Mouse (Mus musculus) midbrain, embryonic 14.5 days (tissue): ENCODE measurements at regions not wholly inside any gene's neighbourhood (a gene's known extent, or its start where the extent isn't known, plus 50 kb on each side); places are given as distances from the start of the nearest gene placed in this dataset.
"Not testable (repeated sequence)": the region's sequence is repeated elsewhere in the genome, so short reads cannot be mapped to it uniquely, and the experiment has no call there.

Experiments used
- ATAC-seq: fragments of 200-750 bp; cut with Nextera tagmentation; 2 replicates; pipeline ENCODE4 v1.8.0; 2017; ENCODE audit warnings: moderate number of reproducible peaks, moderate library complexity; ENCODE audit not compliant: low FRiP score, low TSS enrichment
- DNase-seq: peaks from one replicate; pipeline ENCODE4 v3.0.0-alpha.2; 2015
- H3K27ac ChIP-seq: fragments of 300-500 bp; sonication (generic); replicated peaks from 2 replicates; pipeline ENCODE4 v1.5.1; 2014; ENCODE audit warnings: mild to moderate bottlenecking, low read depth, low read length, moderate library complexity
- H3K27me3 ChIP-seq: fragments of 300-500 bp; sonication (generic); 2 replicates; pipeline ENCODE4 v1.6.1; 2014; ENCODE audit warnings: low read length, control low read depth, mixed read lengths; ENCODE audit not compliant: control insufficient read depth, insufficient read depth
- H3K36me3 ChIP-seq: fragments of 300-500 bp; sonication (generic); 2 replicates; pipeline ENCODE4 v1.6.1; 2014; ENCODE audit warnings: low read length, control low read depth; ENCODE audit not compliant: control insufficient read depth, insufficient read depth
- H3K4me1 ChIP-seq: fragments of 300-500 bp; sonication (generic); 2 replicates; pipeline ENCODE4 v1.6.1; 2014; ENCODE audit warnings: mild to moderate bottlenecking, antibody characterized with exemption, low read length, control low read depth; ENCODE audit not compliant: control insufficient read depth, insufficient read depth
- H3K4me2 ChIP-seq: fragments of 300-500 bp; sonication (generic); 2 replicates; pipeline ENCODE4 v1.6.1; 2014; ENCODE audit warnings: mild to moderate bottlenecking, low read length, moderate library complexity
- H3K4me3 ChIP-seq: fragments of 300-500 bp; sonication (generic); replicated peaks from 2 replicates; pipeline ENCODE4 v1.5.1; 2014; ENCODE audit warnings: low read depth, low read length
- H3K9ac ChIP-seq: fragments of 300-500 bp; sonication (generic); replicated peaks from 2 replicates; pipeline ENCODE4 v1.6.1; 2014; ENCODE audit warnings: mild to moderate bottlenecking, low read length, moderate library complexity
- H3K9me3 ChIP-seq: fragments of 300-500 bp; sonication (generic); 2 replicates; pipeline ENCODE4 v1.6.1; 2016; ENCODE audit warnings: low read length, control low read depth, mixed read lengths; ENCODE audit not compliant: control insufficient read depth
- WGBS: fragments of 180-500 bp; shearing (Covaris S2); extraction: QIAGEN DNeasy Blood & Tissue Kit; methylation state at CpG from one replicate; pipeline ENCODE4 v1.1.7; 2014; 5-methylcytosine and 5-hydroxymethylcytosine counted together

DNA sequence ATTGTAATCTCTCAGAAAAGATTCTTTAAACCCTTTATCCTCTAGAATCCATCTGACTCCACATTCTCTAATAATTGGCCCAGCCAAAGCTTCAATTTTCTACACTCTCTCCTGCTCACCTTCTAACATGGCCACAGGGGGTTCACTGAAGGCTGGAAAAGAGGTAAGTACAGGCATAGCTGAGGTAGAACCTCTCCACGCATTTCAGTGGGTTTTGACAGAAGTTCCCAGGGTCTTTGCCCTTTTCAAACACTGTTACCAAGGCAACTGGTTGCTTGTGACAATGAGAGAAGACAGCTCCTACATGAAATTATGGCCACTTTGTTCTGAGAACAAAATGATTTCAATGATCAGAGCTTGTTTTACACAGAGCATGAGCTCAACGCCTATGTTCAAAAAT lies 231.2 kb downstream of the Htr7 start:
- WGBS, result 49% methylated on average over 2 of the region's 2 CpGs
- Histone ChIP-seq H3K4me1 (no peaks in the 10 kb centered on the region), H3K36me3 (no peaks in the 10 kb centered on the region), H3K9me3 (no peaks in the 10 kb centered on the region), H3K27me3 (no peaks in the 10 kb centered on the region), H3K9ac (no peak overlapping the region), H3K4me2 (no peak overlapping the region), H3K27ac (no peak overlapping the region), H3K4me3 (no peak overlapping the region)
- no peak for DNase-seq
- ATAC-seq, result no peak

DNA sequence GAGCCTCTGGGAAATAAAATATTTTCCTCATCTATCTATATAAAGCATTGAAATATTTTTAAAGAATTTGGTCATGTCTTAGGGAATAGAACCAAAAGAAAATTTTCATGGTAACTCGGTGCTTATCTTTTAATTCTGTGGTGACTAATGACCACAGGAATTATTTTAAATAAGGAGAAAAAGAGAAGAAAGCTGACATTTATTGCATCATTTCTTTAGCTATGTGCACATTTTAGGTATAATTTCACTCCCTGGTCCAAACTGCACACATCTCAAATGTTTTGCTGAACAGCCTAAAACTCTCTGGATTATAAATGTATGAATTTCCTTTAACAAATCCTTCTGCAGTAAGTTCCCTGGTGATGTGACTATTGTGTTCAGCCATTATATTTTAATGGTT lies 237.7 kb downstream of the Htr7 start:
- no peak overlapping the region for H3K27ac ChIP-seq
- H3K9ac ChIP-seq, result no peak overlapping the region
- ATAC-seq, result no peak
- H3K4me1 ChIP-seq, result no peaks in the 10 kb centered on the region
- H3K9me3 ChIP-seq, result no peaks in the 10 kb centered on the region
- H3K4me2 ChIP-seq, result no peak overlapping the region
- DNase-seq, result no peak
- H3K27me3 ChIP-seq, result no peaks in the 10 kb centered on the region
- 93% methylated on average over 1 of the region's 1 CpGs for WGBS
- H3K4me3 ChIP-seq, result no peak overlapping the region
- no peaks in the 10 kb centered on the region for H3K36me3 ChIP-seq

DNA sequence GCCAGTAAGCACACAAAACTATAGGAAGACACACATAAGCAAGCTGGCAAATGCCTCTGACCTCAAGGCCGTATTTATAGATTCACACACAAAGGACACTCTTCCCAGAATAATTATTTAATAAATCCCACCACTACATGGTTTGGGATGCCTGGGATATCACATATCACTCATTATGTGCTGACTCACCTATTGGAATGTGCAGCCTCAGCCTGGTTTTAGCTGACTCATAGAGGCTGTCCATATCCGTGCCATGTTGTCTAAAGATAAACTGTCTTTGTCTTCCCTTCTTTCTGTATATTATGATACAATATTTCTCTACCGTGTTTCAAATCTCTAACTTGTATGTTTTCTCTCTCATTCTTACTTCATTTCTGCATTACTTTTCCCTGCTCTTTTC lies 262.6 kb downstream of the Htr7 start:
- Histone ChIP-seq H3K4me2 (no peak overlapping the region), H3K9ac (no peak overlapping the region), H3K36me3 (no peaks in the 10 kb centered on the region), H3K27ac (no peak overlapping the region), H3K27me3 (no peaks in the 10 kb centered on the region), H3K4me1 (no peaks in the 10 kb centered on the region), H3K4me3 (no peak overlapping the region), H3K9me3 (no peaks in the 10 kb centered on the region)
- no peak for ATAC-seq
- WGBS, result 86% methylated on average over 3 of the region's 3 CpGs
- no peak for DNase-seq

DNA sequence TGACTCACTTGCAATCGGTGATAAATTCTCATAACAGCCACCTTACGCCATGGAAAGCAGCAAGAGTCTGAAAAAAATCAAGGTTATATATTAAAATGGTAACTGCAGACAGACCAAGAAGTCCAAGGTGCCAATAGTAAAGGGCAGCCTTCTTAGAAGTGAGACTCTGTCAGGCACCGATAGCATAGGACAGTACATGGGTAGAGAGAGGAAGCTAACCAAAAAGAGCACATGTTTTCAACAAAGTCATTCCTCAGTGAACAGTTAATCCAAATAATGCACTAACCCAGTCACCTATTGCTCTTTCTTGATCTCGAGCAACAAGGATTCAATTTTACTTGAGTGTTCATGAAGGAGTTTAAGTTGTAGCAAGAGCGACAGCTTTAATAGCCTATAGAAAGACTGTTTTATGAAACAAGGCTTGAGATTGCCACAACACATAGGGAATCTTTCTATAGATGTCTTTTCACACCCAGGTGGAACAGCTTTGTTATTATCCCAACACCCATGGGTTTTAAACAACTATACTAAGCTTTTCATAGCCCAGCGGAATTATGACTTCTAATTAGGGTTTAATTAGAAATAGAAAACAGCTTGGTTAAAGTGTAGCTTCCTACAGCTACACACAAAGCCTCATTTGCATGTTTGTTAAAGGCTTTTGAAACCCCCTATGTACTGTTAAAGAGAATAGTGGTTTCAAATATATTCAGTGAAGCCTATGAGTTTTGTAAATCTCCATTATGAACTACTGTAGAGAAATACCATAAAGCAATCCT lies 269.9 kb downstream of the Htr7 start:
- no peak for ATAC-seq
- Histone ChIP-seq H3K4me3 (no peak overlapping the region), H3K27ac (no peak overlapping the region), H3K9me3 (no peaks in the 10 kb centered on the region), H3K9ac (no peak overlapping the region), H3K4me1 (no peaks in the 10 kb centered on the region), H3K27me3 (no peaks in the 10 kb centered on the region), H3K4me2 (no peak overlapping the region), H3K36me3 (no peaks in the 10 kb centered on the region)
- no peak for DNase-seq
- WGBS, result 91% methylated on average over 6 of the region's 6 CpGs

DNA sequence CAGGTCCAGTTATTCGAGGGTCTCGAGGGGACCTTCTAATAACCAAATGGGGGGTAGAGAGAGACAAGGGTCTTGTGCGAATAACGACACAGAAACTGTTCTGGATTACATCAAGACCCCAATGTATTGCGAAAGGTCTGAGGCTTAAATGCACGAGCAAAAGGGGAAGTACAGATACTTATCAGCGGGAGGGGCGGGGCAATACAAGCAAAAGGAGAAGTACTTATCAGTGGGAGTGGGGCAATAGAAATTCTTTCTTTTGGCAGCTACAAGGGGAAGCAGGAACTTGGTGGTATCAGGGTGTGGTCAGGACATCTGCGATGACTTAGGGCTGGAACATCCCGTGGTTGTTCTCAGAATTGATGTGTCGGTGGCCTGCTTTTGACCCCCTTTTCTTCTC lies 295.6 kb downstream of the Htr7 start:
- not testable (repeated sequence) for H3K4me3 ChIP-seq, H3K4me1 ChIP-seq, H3K27me3 ChIP-seq, H3K36me3 ChIP-seq, DNase-seq, H3K9ac ChIP-seq, H3K4me2 ChIP-seq, H3K27ac ChIP-seq, ATAC-seq, H3K9me3 ChIP-seq
- WGBS, result 92% methylated on average over 11 of the region's 11 CpGs

DNA sequence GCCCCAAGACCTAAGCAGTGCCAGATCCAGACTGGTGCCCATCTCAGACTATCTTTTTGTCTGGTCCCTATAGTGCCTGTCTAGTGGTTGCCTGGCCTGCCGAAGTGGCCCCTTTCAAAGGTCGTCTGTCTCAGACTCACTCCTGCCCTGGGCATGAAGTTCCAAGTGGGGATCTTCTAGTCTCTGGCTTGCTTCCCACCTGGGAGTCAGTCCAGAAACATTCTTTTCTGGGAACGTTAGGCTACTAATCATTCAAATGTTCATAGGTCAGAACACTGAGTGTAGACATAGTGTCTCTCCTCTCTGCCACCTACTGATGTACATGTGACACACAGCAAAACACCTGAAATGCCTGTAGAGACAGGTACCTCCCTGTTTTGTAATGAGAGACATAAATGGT lies 297.6 kb downstream of the Htr7 start:
- Histone ChIP-seq H3K4me2 (no peak overlapping the region), H3K27ac (no peak overlapping the region), H3K4me3 (no peak overlapping the region), H3K9ac (no peak overlapping the region), H3K27me3 (no peaks in the 10 kb centered on the region), H3K36me3 (no peaks in the 10 kb centered on the region), H3K4me1 (no peaks in the 10 kb centered on the region), H3K9me3 (no peaks in the 10 kb centered on the region)
- DNase-seq (no peak), ATAC-seq (no peak)
- whole genome bisulfite sequencing, result 85% methylated on average over 3 of the region's 3 CpGs

DNA sequence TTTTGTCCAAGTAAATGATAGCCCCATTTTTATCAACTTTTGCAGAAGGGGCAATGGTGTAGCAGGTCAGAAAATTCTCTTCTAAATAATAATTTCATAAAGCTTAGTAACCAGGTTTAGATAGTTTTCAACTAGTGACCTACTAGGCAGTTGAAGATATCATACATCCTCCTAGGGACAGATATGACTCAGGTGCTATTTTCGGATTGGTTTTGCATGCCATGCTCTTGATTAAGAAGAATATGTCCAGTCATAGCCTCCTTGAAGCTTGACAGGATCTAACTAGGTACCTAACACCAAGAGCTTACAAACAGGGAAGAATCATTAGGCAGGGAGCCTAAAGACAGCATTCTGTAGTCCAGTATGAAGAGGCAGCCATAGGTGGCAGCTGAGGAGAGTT lies 301.8 kb downstream of the Htr7 start:
- Histone ChIP-seq H3K9ac (no peak overlapping the region), H3K9me3 (no peaks in the 10 kb centered on the region), H3K4me1 (no peaks in the 10 kb centered on the region), H3K4me2 (no peak overlapping the region), H3K36me3 (no peaks in the 10 kb centered on the region), H3K27me3 (no peaks in the 10 kb centered on the region), H3K4me3 (no peak overlapping the region), H3K27ac (no peak overlapping the region)
- ATAC-seq (no peak), DNase-seq (no peak)
- WGBS, result 80% methylated on average over 1 of the region's 1 CpGs

DNA sequence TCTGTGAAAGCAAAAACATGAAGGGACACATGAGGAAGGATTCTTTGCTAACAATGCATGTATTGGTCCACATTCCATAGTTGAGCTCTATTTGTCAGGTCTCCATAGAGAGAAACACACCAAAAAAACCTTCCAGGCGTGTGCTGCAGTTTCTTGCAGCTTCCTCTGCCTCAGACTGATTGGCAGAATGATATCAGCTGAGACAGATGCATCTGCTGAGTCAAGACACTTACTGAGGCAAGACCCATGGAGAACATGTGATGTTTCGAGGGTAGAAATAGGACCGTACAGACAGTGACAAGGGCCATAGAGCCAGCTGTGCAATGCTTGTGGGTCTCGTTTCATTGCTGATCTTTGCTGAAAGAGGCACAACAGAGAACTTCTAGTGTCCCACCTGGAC lies 321.6 kb downstream of the Htr7 start:
- Histone ChIP-seq H3K4me1 (no peaks in the 10 kb centered on the region), H3K27me3 (no peaks in the 10 kb centered on the region), H3K27ac (no peak overlapping the region), H3K4me3 (no peak overlapping the region), H3K4me2 (no peak overlapping the region), H3K9ac (no peak overlapping the region), H3K36me3 (no peaks in the 10 kb centered on the region), H3K9me3 (no peaks in the 10 kb centered on the region)
- WGBS, result 80% methylated on average over 4 of the region's 4 CpGs
- ATAC-seq, result no peak
- DNase-seq, result no peak

DNA sequence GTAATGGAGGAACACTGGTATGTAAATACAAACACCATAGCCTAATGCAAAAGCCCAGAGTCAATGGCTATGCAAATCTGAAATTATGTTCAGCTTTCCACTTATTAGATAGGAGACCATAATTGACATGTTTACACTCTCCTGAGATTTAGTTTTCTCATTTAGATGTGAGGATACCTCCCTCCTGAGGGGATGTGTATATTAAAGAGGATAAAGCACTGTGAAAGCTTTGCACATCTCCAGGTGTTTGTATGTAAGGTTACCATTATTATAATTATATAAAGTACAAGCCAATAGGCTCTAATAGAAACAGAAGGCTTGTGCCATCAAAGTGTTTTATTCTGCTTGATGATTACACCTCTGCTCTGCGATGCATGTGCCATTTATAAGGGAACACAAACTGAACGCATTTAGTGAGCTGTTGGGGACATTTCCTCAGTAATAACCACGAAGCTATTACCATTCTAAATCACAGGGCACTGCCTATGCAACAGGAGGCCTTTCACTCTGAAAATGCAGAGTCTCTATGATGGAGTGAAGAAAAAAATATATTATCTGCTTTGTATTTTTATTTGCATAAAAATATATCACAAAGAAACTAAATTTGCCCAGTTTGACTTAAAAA lies 328.8 kb downstream of the Htr7 start:
- WGBS, result 75% methylated on average over 3 of the region's 3 CpGs
- no peak overlapping the region for H3K27ac ChIP-seq
- no peak for ATAC-seq
- H3K4me1 ChIP-seq, result no peaks in the 10 kb centered on the region
- no peaks in the 10 kb centered on the region for H3K9me3 ChIP-seq
- no peak for DNase-seq
- H3K4me2 ChIP-seq, result no peak overlapping the region
- H3K4me3 ChIP-seq, result no peak overlapping the region
- H3K9ac ChIP-seq, result no peak overlapping the region
- no peaks in the 10 kb centered on the region for H3K27me3 ChIP-seq
- H3K36me3 ChIP-seq, result no peaks in the 10 kb centered on the region
